Mouse (Mus musculus) small intestine, adult 2 months (tissue): Measurements from ENCODE around the gene Adamts12. TPM values are rescaled to one million over a fixed set of nuclear protein-coding genes. Genes with fewer than 3 reads are reported as not detected.

Experiments used
- H3K27ac ChIP-seq: fragments of 200-500 bp; 2 replicates; pipeline ENCODE4 v1.5.1; 2012; ENCODE audit warnings: low read depth, low read length, control low read depth, inconsistent platforms; ENCODE audit not compliant: insufficient read depth
- H3K27me3 ChIP-seq: fragments of 200-500 bp; 2 replicates; pipeline ENCODE4 v1.6.1; 2012; ENCODE audit warnings: mild to moderate bottlenecking, moderate library complexity, low read length, inconsistent platforms; ENCODE audit not compliant: control insufficient read depth, insufficient read depth
- H3K36me3 ChIP-seq: fragments of 200-500 bp; 2 replicates; pipeline ENCODE4 v1.6.1; 2012; ENCODE audit warnings: mild to moderate bottlenecking, low read length, control low read depth, inconsistent platforms; ENCODE audit not compliant: control insufficient read depth, insufficient read depth
- H3K4me1 ChIP-seq: fragments of 200-500 bp; 2 replicates; pipeline ENCODE4 v1.6.1; 2012; ENCODE audit warnings: low read length, inconsistent platforms, mixed read lengths; ENCODE audit not compliant: control insufficient read depth, insufficient read depth, insufficient read length
- H3K4me3 ChIP-seq: fragments of 200-500 bp; 2 replicates; pipeline ENCODE4 v1.5.1; 2012; ENCODE audit warnings: low read depth, mild to moderate bottlenecking, control low read depth, inconsistent platforms, low read length, moderate library complexity
- CTCF ChIP-seq: fragments of 200-500 bp; IDR thresholded peaks from 2 replicates; pipeline ENCODE4 v1.5.1; 2012; ENCODE audit warnings: low read depth, mild to moderate bottlenecking, control low read depth, inconsistent platforms, low read length, moderate library complexity, mixed read lengths; ENCODE audit not compliant: insufficient replicate concordance, insufficient read length; ENCODE audit errors: extremely low read depth
- POLR2A ChIP-seq: fragments of 200-500 bp; IDR thresholded peaks from 2 replicates; pipeline ENCODE4 v1.6.1; 2012; ENCODE audit warnings: low read depth, mild to moderate bottlenecking, control low read depth, inconsistent platforms, low read length, moderate library complexity
- WGBS: fragments of 180-500 bp; shearing (Covaris S2); methylation state at CpG from one replicate; pipeline ENCODE4 v1.1.7; 2018; 5-methylcytosine and 5-hydroxymethylcytosine counted together
- polyA plus RNA-seq: library from polyadenylated mRNA; depleted of rRNA; stranded (reverse); fragments of >200 nt; gene quantifications from 2 replicates; pipeline ENCODE4 v1.2.3, GENCODE M21; 2012

The Adamts12 gene
- polyA plus RNA-seq, 1 experiment: 0.28 TPM

GRCm38 (mm10) chr15:11360888-11361287 is 296.3 kb downstream of the Adamts12 start:
- no peak overlapping the region for H3K4me3 ChIP-seq
- WGBS: 85% methylated on average over 1 of the region's 1 CpGs
- TF ChIP-seq POLR2A (no peak), CTCF (no peak)
- H3K27me3 ChIP-seq: no peaks in the 10 kb centered on the region
- no peaks in the 10 kb centered on the region for H3K4me1 ChIP-seq
- no peak overlapping the region for H3K27ac ChIP-seq
- no peaks in the 10 kb centered on the region for H3K36me3 ChIP-seq

- no peaks in the 10 kb centered on the region for H3K36me3 ChIP-seq
- no peak overlapping the region for H3K27ac ChIP-seq
- no peak for TF ChIP-seq POLR2A
- no peak for TF ChIP-seq CTCF
- H3K4me1 ChIP-seq: no peaks in the 10 kb centered on the region
- WGBS: 78% methylated on average over 5 of the region's 5 CpGs
- no peak overlapping the region for H3K4me3 ChIP-seq
- H3K27me3 ChIP-seq: no peaks in the 10 kb centered on the region
These were observed 297.2 kb downstream of the Adamts12 start for GRCm38 (mm10) chr15:11361824-11362223.

GRCm38 (mm10) chr15:11364112-11364511 is 299.5 kb downstream of the Adamts12 start:
- Histone ChIP-seq H3K36me3 (no peaks in the 10 kb centered on the region), H3K27ac (no peak overlapping the region), H3K27me3 (no peaks in the 10 kb centered on the region), H3K4me3 (no peak overlapping the region), H3K4me1 (no peaks in the 10 kb centered on the region)
- 18% methylated on average over 2 of the region's 2 CpGs for WGBS
- TF ChIP-seq CTCF (no peak), POLR2A (no peak)

- Histone ChIP-seq H3K27ac (no peak overlapping the region), H3K27me3 (no peaks in the 10 kb centered on the region), H3K36me3 (no peaks in the 10 kb centered on the region), H3K4me1 (no peaks in the 10 kb centered on the region), H3K4me3 (no peak overlapping the region)
- TF ChIP-seq CTCF (no peak), POLR2A (no peak)
- 93% methylated on average over 1 of the region's 1 CpGs for WGBS
These were observed 300.2 kb downstream of the Adamts12 start for GRCm38 (mm10) chr15:11364795-11365194.

- Histone ChIP-seq H3K4me1 (no peaks in the 10 kb centered on the region), H3K36me3 (no peaks in the 10 kb centered on the region), H3K27me3 (no peaks in the 10 kb centered on the region), H3K4me3 (no peak overlapping the region), H3K27ac (no peak overlapping the region)
- WGBS: 65% methylated on average over 3 of the region's 3 CpGs
- no peak for TF ChIP-seq CTCF
These were observed 305.0 kb downstream of the Adamts12 start for GRCm38 (mm10) chr15:11369572-11369971.

GRCm38 (mm10) chr15:11370477-11371085 is 306.0 kb downstream of the Adamts12 start:
- no peaks in the 10 kb centered on the region for H3K27me3 ChIP-seq
- WGBS: 74% methylated on average over 7 of the region's 7 CpGs

GRCm38 (mm10) chr15:11379431-11380086 is 315.0 kb downstream of the Adamts12 start:
- 54% methylated on average over 8 of the region's 8 CpGs for WGBS
- Histone ChIP-seq H3K27ac (no peak overlapping the region), H3K27me3 (no peaks in the 10 kb centered on the region), H3K4me1 (peaks cover 8% of the 10 kb centered on the region; the same call in 1 of the 2 replicates), H3K4me3 (no peak overlapping the region), H3K36me3 (peaks cover 10% of the 10 kb centered on the region)
- TF ChIP-seq CTCF: no peak

More at GRCm38 (mm10) chr15:11370477-11371085, 306.0 kb downstream of the Adamts12 start:
- Histone ChIP-seq H3K27ac (no peak overlapping the region), H3K4me1 (peaks cover 4% of the 10 kb centered on the region; the same call in 1 of the 2 replicates), H3K36me3 (no peaks in the 10 kb centered on the region), H3K4me3 (no peak overlapping the region)
- TF ChIP-seq POLR2A: no peak
